Mouse (Mus musculus) CH12.LX (cell line): ENCODE data around the gene Etl4. TPM values are rescaled to one million over a fixed set of nuclear protein-coding genes. Genes with fewer than 3 reads are reported as not detected.
A peak's percentile ranks its signal among the peaks of the same experiment; 100 is the strongest.

ENCODE experiments used
- DNase-seq: peaks from one replicate; pipeline ENCODE4 v3.0.0-alpha.2; 2013; ENCODE audit errors: extremely low read depth
- H3K27ac ChIP-seq: 2 replicates; pipeline ENCODE4 v1.5.1; 2012; ENCODE audit warnings: low read depth, mild to moderate bottlenecking, control low read depth, moderate library complexity; ENCODE audit not compliant: insufficient read depth
- H3K27me3 ChIP-seq: replicated peaks from 2 replicates; pipeline ENCODE3; 2012; ENCODE audit warnings: inconsistent platforms
- H3K36me3 ChIP-seq, 2 experiments: replicated peaks in 1 of 2; 2 replicates each; pipeline versions ENCODE3 to v1.6.1; 2012; ENCODE audit warnings: inconsistent platforms in 1 of 2, low read length in 1 of 2, mild to moderate bottlenecking in 1 of 2, mixed read lengths in 1 of 2, moderate library complexity in 1 of 2; ENCODE audit not compliant: control insufficient read depth in 1 of 2, insufficient read depth in 1 of 2
- H3K4me1 ChIP-seq, 2 experiments: 2 replicates each; pipeline ENCODE4 v1.6.1; 2012; ENCODE audit warnings: inconsistent platforms in 1 of 2, moderate library complexity in 1 of 2; ENCODE audit not compliant: insufficient read depth in 2 of 2, control insufficient read depth in 1 of 2
- H3K4me2 ChIP-seq: 2 replicates; pipeline ENCODE4 v1.6.1; 2012; ENCODE audit warnings: low read depth, mild to moderate bottlenecking, control low read depth; ENCODE audit not compliant: poor library complexity, insufficient read depth, severe bottlenecking
- H3K4me3 ChIP-seq, 3 experiments: fragments of 150-350 bp in 1 of 3; sonication (generic) in 1 of 3; replicated peaks in 1 of 3; 2 replicates each; pipeline versions ENCODE3 to v1.5.1; 2011 to 2012; ENCODE audit warnings: low read depth in 2 of 3, low read length in 2 of 3, mild to moderate bottlenecking in 2 of 3, moderate library complexity in 2 of 3, control low read depth in 1 of 3, improper control_type of control experiment in 1 of 3, inconsistent platforms in 1 of 3, mixed read lengths in 1 of 3; ENCODE audit not compliant: poor library complexity in 1 of 3
- H3K79me2 ChIP-seq: replicated peaks from 2 replicates; pipeline ENCODE4 v1.6.1; 2012; ENCODE audit warnings: mild to moderate bottlenecking, moderate library complexity; ENCODE audit not compliant: control insufficient read depth, poor library complexity, insufficient read depth, severe bottlenecking; ENCODE audit errors: extremely low read depth
- H3K9ac ChIP-seq: 2 replicates; pipeline ENCODE4 v1.6.1; 2012; ENCODE audit warnings: low read depth, mild to moderate bottlenecking, control low read depth, moderate library complexity; ENCODE audit not compliant: insufficient read depth
- H3K9me3 ChIP-seq: replicated peaks from 2 replicates; pipeline ENCODE3; 2012; ENCODE audit warnings: low read length, inconsistent platforms, mixed read lengths
- CTCF ChIP-seq, 2 experiments: IDR thresholded peaks in 1 of 2; conservative IDR thresholded peaks in 1 of 2; 2 replicates each; pipeline ENCODE4 v1.5.1; 2011 to 2012; ENCODE audit warnings: low read depth in 2 of 2, low read length in 2 of 2, improper control_type of control experiment in 1 of 2, inconsistent platforms in 1 of 2, mild to moderate bottlenecking in 1 of 2, moderate library complexity in 1 of 2
- E2F4 ChIP-seq: IDR thresholded peaks from 2 replicates; pipeline ENCODE4 v1.6.1; 2011; ENCODE audit warnings: low read depth, low read length, improper control_type of control experiment; ENCODE audit not compliant: insufficient replicate concordance
- NELFE ChIP-seq: IDR thresholded peaks from 2 replicates; pipeline ENCODE4 v1.6.1; 2011; ENCODE audit warnings: low read depth, low read length, improper control_type of control experiment
- PAX5 ChIP-seq: IDR thresholded peaks from 2 replicates; pipeline ENCODE4 v1.6.1; 2012; ENCODE audit warnings: low read length, inconsistent platforms, mixed read lengths
- POLR2AphosphoS2 ChIP-seq: IDR thresholded peaks from 2 replicates; pipeline ENCODE4 v1.6.1; 2011; ENCODE audit warnings: low read depth, low read length, improper control_type of control experiment
- RAD21 ChIP-seq: IDR thresholded peaks from 2 replicates; pipeline ENCODE4 v1.6.1; 2011; ENCODE audit warnings: low read depth, mild to moderate bottlenecking, low read length, improper control_type of control experiment, moderate library complexity
- SMC3 ChIP-seq: IDR thresholded peaks from 2 replicates; pipeline ENCODE4 v1.6.1; 2011; ENCODE audit warnings: low read depth, low read length, improper control_type of control experiment
- TBP ChIP-seq: conservative IDR thresholded peaks from 2 replicates; pipeline ENCODE4 v1.6.1; 2011; ENCODE audit warnings: low read depth, low read length, improper control_type of control experiment
- USF1 ChIP-seq: IDR thresholded peaks from 2 replicates; pipeline ENCODE4 v1.6.1; 2014; ENCODE audit warnings: low read depth, mild to moderate bottlenecking, inconsistent platforms, low read length, improper control_type of control experiment
- ZNF384 ChIP-seq: IDR thresholded peaks from 2 replicates; pipeline ENCODE4 v1.6.1; 2012; ENCODE audit warnings: low read depth, low read length, improper control_type of control experiment, inconsistent platforms
- dilution Hi-C: fragments of 300-500 bp; cut with MboI; formaldehyde crosslinking; loops from 2 replicates; pipeline ENCODE4 v1.14.3; 2020; ENCODE audit warnings: low sequenced_read_pairs; ENCODE audit not compliant: extremely low pct_unique_long_range_greater_than_20kb, extremely low pct_ligation_motif_present
- in situ Hi-C: fragments of 300-500 bp; cut with MboI; formaldehyde crosslinking; loops from 3 replicates; pipeline ENCODE4 v1.14.3; 2019; ENCODE audit warnings: low sequenced_read_pairs, low pct_ligation_motif_present, low pct_unique_long_range_greater_than_20kb, mixed read lengths
- polyA plus RNA-seq: library from polyadenylated mRNA; unstranded; fragments of >175 nt; gene quantifications from 2 replicates; pipeline ENCODE4 v1.2.1, GENCODE M21; 2012; ENCODE audit warnings: low read depth; ENCODE audit not compliant: insufficient read length
- total RNA-seq, 2 experiments: library from RNA; depleted of rRNA; stranded (reverse); fragments of 300-350 nt in 1 of 2; fragments of >200 nt in 1 of 2; gene quantifications; 2 replicates each; pipeline ENCODE4 v1.2.3; 2012 to 2014

The Etl4 gene
- total and polyA plus RNA-seq, 3 experiments: 7.2 to 18.6 (median 11.7) TPM

- no peak overlapping the region for H3K9ac ChIP-seq
- H3K9me3 ChIP-seq: no peaks in the 10 kb centered on the region
- in situ Hi-C loops (no loop called here), dilution Hi-C loops (no loop called here)
- H3K36me3 ChIP-seq: peaks cover 21 to 39% of the 10 kb centered on the region in 2 experiments
- no peaks in the 10 kb centered on the region for H3K4me1 ChIP-seq
- no peaks in the 10 kb centered on the region for H3K79me2 ChIP-seq
- no peak for DNase-seq
- H3K27ac ChIP-seq: no peak overlapping the region
- no peaks in the 10 kb centered on the region for H3K27me3 ChIP-seq
- no peak overlapping the region for H3K4me2 ChIP-seq
- TF ChIP-seq PAX5 (no peak), E2F4 (no peak)
- no peak overlapping the region for H3K4me3 ChIP-seq
These were observed 901.9 kb downstream of the Etl4 start for GRCm38 (mm10) chr2:20811506-20811905.

DNA sequence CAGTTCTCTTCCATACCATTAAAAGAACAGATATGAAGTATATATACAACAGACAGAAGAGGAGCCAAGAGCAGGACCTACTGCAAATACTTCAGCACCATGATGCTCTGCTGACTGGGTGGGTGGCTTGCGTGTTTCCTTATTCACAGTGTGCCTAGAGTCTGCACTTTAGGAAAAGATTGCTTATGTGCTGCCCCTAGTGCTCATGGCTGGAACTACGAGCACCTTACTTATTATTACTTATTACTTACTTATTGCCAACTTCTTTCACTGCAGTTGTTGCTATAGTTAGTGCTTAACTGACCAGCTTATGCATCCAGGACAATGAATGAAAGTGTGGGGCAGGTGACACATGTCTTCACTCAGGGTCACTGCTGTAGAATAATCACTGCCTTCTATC, 904.4 kb downstream of the Etl4 start:
- Histone ChIP-seq H3K4me3 (no peak overlapping the region), H3K36me3 (peaks cover 6 to 15% of the 10 kb centered on the region in 2 experiments), H3K27ac (no peak overlapping the region), H3K4me1 (peaks cover 0 to 3% of the 10 kb centered on the region in 2 experiments; a peak in 1 of 4 replicates), H3K4me2 (no peak overlapping the region), H3K79me2 (no peaks in the 10 kb centered on the region), H3K27me3 (no peaks in the 10 kb centered on the region), H3K9ac (no peak overlapping the region), H3K9me3 (no peaks in the 10 kb centered on the region)
- in situ Hi-C loops (no loop called here), dilution Hi-C loops (no loop called here)
- TF ChIP-seq ZNF384: no peak
- TF ChIP-seq SMC3: 0 out of 2 replicates have a peak, but pooled peaks have one; percentile 1
- no peak for TF ChIP-seq POLR2AphosphoS2
- no peak for TF ChIP-seq USF1
- TF ChIP-seq TBP: 0 out of 2 replicates have a peak, but pooled peaks have one; percentile 47
- TF ChIP-seq RAD21: peak; percentile 10
- peak; percentile 56 to 64 for TF ChIP-seq CTCF (conservative IDR thresholded peaks at IDR 0.05 in 1 of 2, IDR thresholded peaks at IDR 0.05 in 1 of 2; ENCODE audit: low read depth in 2 of 2, low read length in 2 of 2)
- TF ChIP-seq NELFE: no peak
- peak; percentile 29 for DNase-seq

- H3K79me2 ChIP-seq: no peaks in the 10 kb centered on the region
- TF ChIP-seq PAX5: no peak
- H3K9me3 ChIP-seq: no peaks in the 10 kb centered on the region
- no peak overlapping the region for H3K27ac ChIP-seq
- no peaks in the 10 kb centered on the region for H3K36me3 ChIP-seq
- H3K4me1 ChIP-seq: peaks cover 0 to 3% of the 10 kb centered on the region in 2 experiments; a peak in 1 of 4 replicates
- dilution Hi-C loops: no loop called here
- no peak overlapping the region for H3K9ac ChIP-seq
- H3K27me3 ChIP-seq: no peaks in the 10 kb centered on the region
- DNase-seq: no peak
- in situ Hi-C loops: no loop called here
- no peak overlapping the region for H3K4me2 ChIP-seq
- no peak overlapping the region for H3K4me3 ChIP-seq
These were observed 908.6 kb downstream of the Etl4 start for GRCm38 (mm10) chr2:20818226-20818625.
